Mouse (Mus musculus): ENCODE results near the gene Neu4. TPM values are rescaled to one million over a fixed set of nuclear protein-coding genes. Genes with fewer than 3 reads are reported as not detected.
"Not testable (repeated sequence)": the region's sequence is repeated elsewhere in the genome, so short reads cannot be mapped to it uniquely, and the experiment has no call there.

Neu4 gene
- total RNA-seq, 2 experiments from 2014 or later, result not detected

- H3K4me3 ChIP-seq, result no peak overlapping the region
- no peak for TF ChIP-seq CTCF (IDR thresholded peaks at IDR 0.05)
- no peak for DNase-seq
- intact Hi-C loops (cut with DNase I), result no loop called here
- H3K27ac ChIP-seq, result no peak overlapping the region
Measured at GRCm38 (mm10) chr1:94027506-94028108, 7.4 kb downstream of the Neu4 start.

- TF ChIP-seq CTCF (IDR thresholded peaks at IDR 0.05), result no peak
- intact Hi-C loops (cut with DNase I), result no loop called here
- Histone ChIP-seq H3K27ac (no peak overlapping the region), H3K4me3 (no peak overlapping the region)
- no peak for DNase-seq
Measured at GRCm38 (mm10) chr1:94028741-94029140, 8.5 kb downstream of the Neu4 start.

- no peak for DNase-seq
- intact Hi-C loops (cut with DNase I), result no loop called here
- no peak for TF ChIP-seq CTCF (IDR thresholded peaks at IDR 0.05)
- H3K27ac ChIP-seq, result no peak overlapping the region
- no peak overlapping the region for H3K4me3 ChIP-seq
Measured at GRCm38 (mm10) chr1:94033075-94033602, 12.9 kb downstream of the Neu4 start.

- TF ChIP-seq CTCF (IDR thresholded peaks at IDR 0.05), result peak; percentile 84
- intact Hi-C loops (cut with DNase I), result loop anchor here (1.0 kb wide), 1 partner anchor 44 kb away; no protein-coding TSS in a partner anchor
- peak overlapping the region; percentile 77 for H3K27ac ChIP-seq
- peak overlapping the region; percentile 70 for H3K4me3 ChIP-seq
- peak; percentile 87 for DNase-seq
Measured at GRCm38 (mm10) chr1:94034984-94035743, 14.9 kb downstream of the Neu4 start.

- no peak for DNase-seq
- Histone ChIP-seq H3K4me3 (no peak overlapping the region), H3K27ac (no peak overlapping the region)
- intact Hi-C loops (cut with DNase I), result no loop called here
- TF ChIP-seq CTCF (IDR thresholded peaks at IDR 0.05), result no peak
Measured at GRCm38 (mm10) chr1:94040391-94040790, 20.1 kb downstream of the Neu4 start.

- intact Hi-C loops (cut with DNase I), result no loop called here
Measured at GRCm38 (mm10) chr1:94045559-94045958, 25.3 kb downstream of the Neu4 start.

GRCm38 (mm10) chr1:94046544-94046943 is 26.3 kb downstream of the Neu4 start:
- Histone ChIP-seq H3K27ac (no peak overlapping the region), H3K4me3 (no peak overlapping the region)
- intact Hi-C loops (cut with DNase I), result no loop called here
- DNase-seq, result no peak
- TF ChIP-seq CTCF (IDR thresholded peaks at IDR 0.05), result no peak

More at GRCm38 (mm10) chr1:94045559-94045958, 25.3 kb downstream of the Neu4 start:
- Histone ChIP-seq H3K27ac (no peak overlapping the region), H3K4me3 (no peak overlapping the region)
- no peak for DNase-seq
- TF ChIP-seq CTCF (IDR thresholded peaks at IDR 0.05), result no peak

- no peak overlapping the region for H3K4me3 ChIP-seq
- intact Hi-C loops (cut with DNase I), result no loop called here
- no peak overlapping the region for H3K27ac ChIP-seq
- TF ChIP-seq CTCF (IDR thresholded peaks at IDR 0.05), result no peak
- no peak for DNase-seq
Measured at GRCm38 (mm10) chr1:94051104-94051503, 30.9 kb downstream of the Neu4 start.

- Histone ChIP-seq H3K27ac (no peak within 1 kb of the TSS), H3K4me3 (no peak within 1 kb of the TSS)
- DNase-seq, result no peak
- intact Hi-C loops (cut with DNase I), result no loop called here
- no peak for TF ChIP-seq CTCF (IDR thresholded peaks at IDR 0.05)
Measured at GRCm38 (mm10) chr1:94052373-94052772, 32.1 kb downstream of the Neu4 start, which contains the start of gene Pdcd1. Gene Pdcd1 (minus strand): TSS chr1:94052553.

- no peak for TF ChIP-seq CTCF (IDR thresholded peaks at IDR 0.05)
- intact Hi-C loops (cut with DNase I), result no loop called here
- H3K27ac ChIP-seq, result no peak overlapping the region
- DNase-seq, result no peak
- H3K4me3 ChIP-seq, result no peak overlapping the region
Measured at GRCm38 (mm10) chr1:94053530-94054216, 33.4 kb downstream of the Neu4 start.

GRCm38 (mm10) chr1:94054481-94054880 is 34.2 kb downstream of the Neu4 start:
- no peak overlapping the region for H3K27ac ChIP-seq
- intact Hi-C loops (cut with DNase I), result no loop called here
- no peak for DNase-seq
- H3K4me3 ChIP-seq, result no peak overlapping the region
- TF ChIP-seq CTCF (IDR thresholded peaks at IDR 0.05), result no peak

- H3K4me3 ChIP-seq, result no peak overlapping the region
- no peak overlapping the region for H3K27ac ChIP-seq
- intact Hi-C loops (cut with DNase I), result no loop called here
- no peak for DNase-seq
- no peak for TF ChIP-seq CTCF (IDR thresholded peaks at IDR 0.05)
Measured at GRCm38 (mm10) chr1:94055966-94056365, 35.7 kb downstream of the Neu4 start.

GRCm38 (mm10) chr1:94057401-94057800 is 37.1 kb downstream of the Neu4 start:
- no peak for DNase-seq
- Histone ChIP-seq H3K4me3 (no peak overlapping the region), H3K27ac (no peak overlapping the region)
- intact Hi-C loops (cut with DNase I), result no loop called here
- no peak for TF ChIP-seq CTCF (IDR thresholded peaks at IDR 0.05)

GRCm38 (mm10) chr1:94058281-94058680 is 38.0 kb downstream of the Neu4 start:
- H3K27ac ChIP-seq; H3K4me3 ChIP-seq; DNase-seq; intact Hi-C loops (cut with DNase I): not testable (repeated sequence)

All from gastrocnemius, adult 2 months (tissue).